Mouse (Mus musculus) hindbrain, embryonic 11.5 days (tissue): ENCODE data around the gene Pmis2. TPM values are rescaled to one million over a fixed set of nuclear protein-coding genes. Genes with fewer than 3 reads are reported as not detected.

Experiments used
- ATAC-seq: fragments of 200-750 bp; cut with Nextera tagmentation; 2 replicates; pipeline ENCODE4 v1.8.0; 2017; ENCODE audit warnings: mild to moderate bottlenecking, moderate TSS enrichment, moderate library complexity; ENCODE audit not compliant: low FRiP score
- DNase-seq: peaks from one replicate; pipeline ENCODE4 v3.0.0-alpha.2; 2015; ENCODE audit warnings: low spot score
- H3K27ac ChIP-seq: fragments of 300-500 bp; sonication (generic); 2 replicates; pipeline ENCODE4 v1.5.1; 2014; ENCODE audit warnings: mild to moderate bottlenecking, low read depth, low read length
- H3K27me3 ChIP-seq: fragments of 300-500 bp; sonication (generic); 2 replicates; pipeline ENCODE4 v1.6.1; 2014; ENCODE audit warnings: mild to moderate bottlenecking, low read length, moderate library complexity, mixed read lengths; ENCODE audit not compliant: control insufficient read depth, insufficient read depth
- H3K36me3 ChIP-seq: fragments of 300-500 bp; sonication (generic); 2 replicates; pipeline ENCODE4 v1.6.1; 2014; ENCODE audit warnings: mild to moderate bottlenecking, low read length, moderate library complexity, mixed read lengths; ENCODE audit not compliant: control insufficient read depth, insufficient read depth
- H3K4me1 ChIP-seq: fragments of 300-500 bp; sonication (generic); replicated peaks from 2 replicates; pipeline ENCODE4 v1.6.1; 2014; ENCODE audit warnings: low read length, mixed read lengths; ENCODE audit not compliant: control insufficient read depth, insufficient read depth
- H3K4me2 ChIP-seq: fragments of 300-500 bp; sonication (generic); replicated peaks from 2 replicates; pipeline ENCODE4 v1.6.1; 2014; ENCODE audit warnings: mild to moderate bottlenecking, low read depth, low read length
- H3K4me3 ChIP-seq: fragments of 300-500 bp; sonication (generic); 2 replicates; pipeline ENCODE4 v1.5.1; 2014; ENCODE audit warnings: low read depth, low read length
- H3K9ac ChIP-seq: fragments of 300-500 bp; sonication (generic); 2 replicates; pipeline ENCODE4 v1.6.1; 2014; ENCODE audit warnings: low read depth, low read length
- H3K9me3 ChIP-seq: fragments of 300-500 bp; sonication (generic); 2 replicates; pipeline ENCODE4 v1.6.1; 2016; ENCODE audit warnings: low read length; ENCODE audit not compliant: control insufficient read depth
- WGBS: fragments of 180-500 bp; shearing (Covaris S2); extraction: QIAGEN DNeasy Blood & Tissue Kit; methylation state at CpG from one replicate; pipeline ENCODE4 v1.1.7; 2014; 5-methylcytosine and 5-hydroxymethylcytosine counted together
- polyA plus RNA-seq: library from polyadenylated mRNA; unstranded; fragments of >200 nt; fragmentation: Nextera tagmentation; extraction: Ambion mirVana; gene quantifications from 2 replicates; pipeline ENCODE4 v1.2.1, GENCODE M21; 2014

Pmis2 gene
- polyA plus RNA-seq, 1 experiment from 2014 or later: not detected

DNA sequence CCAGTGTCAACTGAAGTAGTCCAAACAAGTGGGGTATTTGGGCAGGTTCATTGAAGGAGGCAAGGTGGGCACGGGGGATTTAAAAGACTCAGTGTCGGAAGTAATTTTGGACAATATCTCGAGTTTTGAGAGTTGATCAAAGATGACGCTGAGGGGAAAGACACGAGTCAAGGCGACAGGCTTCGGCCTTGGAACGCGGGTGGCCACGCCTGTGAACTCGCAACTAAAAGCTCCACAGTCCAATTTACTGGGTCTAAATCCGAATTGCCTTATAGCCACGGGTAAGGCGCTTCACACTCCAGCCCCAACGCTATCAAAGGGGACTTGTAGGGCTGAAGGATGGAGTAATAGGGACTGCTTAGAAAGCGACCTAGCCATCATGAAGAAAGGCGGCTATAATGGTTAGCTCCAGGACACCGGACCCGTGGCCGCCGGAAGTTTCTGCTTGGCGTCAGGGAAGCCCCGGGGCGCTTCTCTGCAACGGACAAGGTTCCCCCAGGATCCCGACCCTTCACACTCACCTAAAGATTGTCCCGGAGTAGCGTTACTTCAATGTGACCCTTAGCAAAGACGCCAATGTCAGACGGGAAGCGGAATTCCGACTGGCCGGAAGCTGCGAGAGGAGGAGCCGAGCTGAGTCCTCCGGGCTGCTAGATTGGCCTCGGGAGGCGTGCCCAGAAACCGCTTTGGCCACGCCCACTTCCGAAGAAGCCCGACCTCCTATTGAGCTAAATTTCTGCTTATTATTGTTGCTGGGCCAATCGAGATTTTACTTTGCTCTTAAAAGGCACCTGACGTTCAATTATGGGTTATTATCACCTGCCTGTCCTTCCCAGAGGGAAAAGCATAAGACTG is 45.6 kb downstream of the Pmis2 start, which contains the start of gene Cox6b1:
TSS of gene Cox6b1 (minus strand) at position 622 of the 855 bp plus-strand sequence.
- peaks cover 2% of the 10 kb centered on the region; the same call in 1 of the 2 replicates for H3K27me3 ChIP-seq

More for the DNA sequence above, 45.6 kb downstream of the Pmis2 start, which contains the start of gene Cox6b1:
- Histone ChIP-seq H3K4me3 (peak within 1 kb of the TSS; percentile 87), H3K36me3 (0 out of 2 replicates have a peak, but pooled peaks cover 8% of the 10 kb centered on the region), H3K9ac (peak within 1 kb of the TSS; percentile 87), H3K4me2 (peak within 1 kb of the TSS; percentile 61), H3K4me1 (peaks cover 2% of the 10 kb centered on the region; the same call in 1 of the 2 replicates), H3K9me3 (no peaks in the 10 kb centered on the region), H3K27ac (no peak within 1 kb of the TSS)
- ATAC-seq (peak; percentile 91), DNase-seq (peak; percentile 95)
- WGBS: 2% methylated on average over 44 of the region's 44 CpGs

Other genes with a start within 250 kb of the Pmis2 start
- 1.5 and 1.8 TPM in 2 replicates for gene Nfkbid, start 249.9 kb downstream of the Pmis2 start, polyA plus RNA-seq
- gene Aplp1, start 226.1 kb downstream of the Pmis2 start, polyA plus RNA-seq: 165 and 169 TPM in 2 replicates
- 18.6 and 25.8 TPM in 2 replicates for gene Kirrel2, start 213.9 kb downstream of the Pmis2 start, polyA plus RNA-seq
- 3.3 and 4.5 TPM in 2 replicates for gene Nphs1, start 213.3 kb downstream of the Pmis2 start, polyA plus RNA-seq
- not detected in 2 replicates for gene Prodh2, start 178.0 kb downstream of the Pmis2 start, polyA plus RNA-seq
- gene Arhgap33, start 136.5 kb downstream of the Pmis2 start, polyA plus RNA-seq: 41.4 and 41.9 TPM in 2 replicates
- gene Hspb6, start 119.4 kb downstream of the Pmis2 start, polyA plus RNA-seq: 3.5 and 4.0 TPM in 2 replicates
- 11.4 and 18.4 TPM in 2 replicates for gene Proser3, start 119.3 kb downstream of the Pmis2 start, polyA plus RNA-seq
- 44.7 and 48.3 TPM in 2 replicates for gene Lin37, start 111.8 kb downstream of the Pmis2 start, polyA plus RNA-seq
- gene U2af1l4, start 108.3 kb downstream of the Pmis2 start, polyA plus RNA-seq: 83.0 and 100.0 TPM in 2 replicates
- gene Gm49396, start 108.3 kb downstream of the Pmis2 start, polyA plus RNA-seq: 7.8 and 9.8 TPM in 2 replicates
- gene Psenen, start 108.0 kb downstream of the Pmis2 start, polyA plus RNA-seq: 104 and 105 TPM in 2 replicates
- gene Igflr1, start 106.2 kb downstream of the Pmis2 start, polyA plus RNA-seq: 3.0 and 3.6 TPM in 2 replicates
- gene Kmt2b, start 82.9 kb downstream of the Pmis2 start, polyA plus RNA-seq: 11.1 and 13.2 TPM in 2 replicates
- 0.24 and 1.2 TPM in 2 replicates for gene Zbtb32, start 72.7 kb downstream of the Pmis2 start, polyA plus RNA-seq
- 0.54 and 1.2 TPM in 2 replicates for gene Upk1a, start 58.8 kb downstream of the Pmis2 start, polyA plus RNA-seq
- 816 and 817 TPM in 2 replicates for gene Cox6b1, start 45.5 kb downstream of the Pmis2 start, polyA plus RNA-seq
- not detected in 2 replicates for gene Etv2, start 35.8 kb downstream of the Pmis2 start, polyA plus RNA-seq
- 119 and 123 TPM in 2 replicates for gene Rbm42, start 21.3 kb downstream of the Pmis2 start, polyA plus RNA-seq
- gene Haus5, start 6.6 kb downstream of the Pmis2 start, polyA plus RNA-seq: 40.3 and 41.8 TPM in 2 replicates
- gene 2200002J24Rik, start 27.3 kb upstream of the Pmis2 start, polyA plus RNA-seq: not detected in 2 replicates
- 0.65 and 1.4 TPM in 2 replicates for gene Atp4a, start 40.6 kb upstream of the Pmis2 start, polyA plus RNA-seq
- 143 and 160 TPM in 2 replicates for gene Tmem147, start 57.9 kb upstream of the Pmis2 start, polyA plus RNA-seq
- 0.60 and 0.75 TPM in 2 replicates for gene Gapdhs, start 72.1 kb upstream of the Pmis2 start, polyA plus RNA-seq
- 0.39 and 0.42 TPM in 2 replicates for gene Sbsn, start 79.9 kb upstream of the Pmis2 start, polyA plus RNA-seq
- gene Dmkn, start 92.2 kb upstream of the Pmis2 start, polyA plus RNA-seq: 0.34 and 0.73 TPM in 2 replicates
- gene Krtdap, start 116.3 kb upstream of the Pmis2 start, polyA plus RNA-seq: not detected in 2 replicates
- 0.20 TPM in 1 of 2 replicates, not detected in the other for gene Ffar2, start 152.2 kb upstream of the Pmis2 start, polyA plus RNA-seq
- gene Ffar3, start 184.6 kb upstream of the Pmis2 start, polyA plus RNA-seq: not detected in 2 replicates
- not detected in 2 replicates for gene Ffar1, start 190.0 kb upstream of the Pmis2 start, polyA plus RNA-seq
- not detected in 2 replicates for gene Cd22, start 208.7 kb upstream of the Pmis2 start, polyA plus RNA-seq
- gene Mag, start 243.3 kb upstream of the Pmis2 start, polyA plus RNA-seq: 0.28 and 0.73 TPM in 2 replicates